Mouse (Mus musculus) megakaryocyte progenitor cell, adult 5-6 weeks (primary cell): ENCODE data around the gene Saa3. TPM values are rescaled to one million over a fixed set of nuclear protein-coding genes. Genes with fewer than 3 reads are reported as not detected.
"Not testable (repeated sequence)": the region's sequence is repeated elsewhere in the genome, so short reads cannot be mapped to it uniquely, and the experiment has no call there.

ENCODE experiments used
- ATAC-seq: replicated peaks from 2 replicates; pipeline ENCODE4 v1.8.0; 2016; ENCODE audit warnings: mild to moderate bottlenecking, moderate TSS enrichment, inconsistent platforms; ENCODE audit not compliant: poor library complexity
- total RNA-seq, 2 experiments: library from RNA; stranded (forward) in 1 of 2; stranded (reverse) in 1 of 2; fragments of 157-497, 149-512 nt in 1 of 2; fragments of 200-1000 nt in 1 of 2; gene quantifications; 2 replicates each; pipeline versions ENCODE4 v1.2.3 to v1.2.4; 2015 to 2017

Gene Saa3
- total RNA-seq (2015) (1.9 TPM in 1 of 2 replicates, not detected in the other), total RNA-seq (2017) (2.0 TPM in 1 of 2 replicates, not detected in the other)

- ATAC-seq = no peak
Measured at GRCm38 (mm10) chr7:46715600-46715999, at the start of gene Saa3. TSS of gene Saa3 (minus strand) at chr7:46715700.

DNA sequence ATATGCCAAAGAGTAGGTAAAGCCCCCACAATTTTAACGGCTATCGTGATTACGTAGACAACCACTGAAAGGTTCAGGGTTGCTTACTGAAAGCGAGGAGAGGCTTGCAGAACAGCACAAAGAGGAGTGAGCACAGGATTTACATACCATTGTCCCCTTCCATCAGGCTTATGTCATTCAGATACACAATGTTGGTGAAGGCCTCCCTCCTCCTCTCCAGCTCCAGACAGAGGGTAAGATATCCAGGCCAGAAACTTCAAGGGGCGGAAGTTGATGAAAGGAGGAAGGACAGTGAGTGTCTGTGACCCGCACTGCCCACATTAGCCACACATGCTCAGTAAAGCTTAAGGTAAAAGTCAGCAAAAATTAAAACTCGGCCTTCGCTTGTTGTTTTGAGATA, 49.2 kb upstream of the Saa3 start:
- ATAC-seq = no peak

DNA sequence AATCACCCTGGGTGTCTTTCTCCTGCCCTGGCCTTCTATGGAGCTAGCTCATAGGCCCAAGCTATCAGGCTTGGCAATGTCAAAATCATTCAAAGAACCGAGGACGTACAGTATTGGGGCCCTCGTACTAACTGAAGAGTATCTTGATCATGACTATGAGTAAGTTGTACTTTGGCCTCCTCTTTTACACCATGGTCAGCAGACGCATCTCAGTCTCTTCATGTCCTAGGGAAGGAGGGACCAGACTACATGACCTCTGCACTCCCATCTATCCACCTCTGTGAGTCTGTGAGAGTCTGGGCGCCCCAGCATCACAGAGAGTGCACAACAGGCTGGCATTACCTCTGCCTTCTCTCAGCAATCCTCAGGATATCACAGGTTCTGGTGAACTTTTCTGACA, 47.1 kb upstream of the Saa3 start:
- ATAC-seq = no peak

GRCm38 (mm10) chr7:46761049-46761795, 45.7 kb upstream of the Saa3 start:
- ATAC-seq = 0 out of 2 replicates have a peak, but pooled peaks have one; percentile 31

GRCm38 (mm10) chr7:46751490-46751889, 36.0 kb upstream of the Saa3 start, which contains the start of gene Saa2:
TSS of gene Saa2 (plus strand) at chr7:46751790.
- no peak for ATAC-seq

GRCm38 (mm10) chr7:46748459-46748858, 33.0 kb upstream of the Saa3 start:
- no peak for ATAC-seq

- no peak for ATAC-seq
Measured at GRCm38 (mm10) chr7:46746381-46746780, 30.9 kb upstream of the Saa3 start.

DNA sequence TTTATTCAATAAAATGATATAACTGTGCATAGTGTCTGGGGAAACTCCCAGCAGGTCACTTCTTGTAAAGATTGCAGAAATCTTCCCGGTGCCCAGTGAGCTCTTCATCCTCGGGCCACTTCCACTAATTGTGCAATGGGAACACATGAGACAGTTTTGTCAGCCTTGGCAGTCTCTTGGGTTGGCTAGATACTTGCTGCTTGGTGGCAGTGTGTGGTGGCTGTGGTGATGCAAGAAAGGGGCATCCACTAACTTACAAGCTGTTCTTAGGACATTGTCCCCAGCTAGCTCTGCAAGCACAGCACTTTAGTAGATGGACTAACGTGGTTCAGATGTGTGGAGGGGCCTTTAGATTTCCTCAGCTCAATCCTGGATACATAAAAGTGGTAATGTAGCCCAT, 30.3 kb upstream of the Saa3 start:
- ATAC-seq = peak; percentile 95

DNA sequence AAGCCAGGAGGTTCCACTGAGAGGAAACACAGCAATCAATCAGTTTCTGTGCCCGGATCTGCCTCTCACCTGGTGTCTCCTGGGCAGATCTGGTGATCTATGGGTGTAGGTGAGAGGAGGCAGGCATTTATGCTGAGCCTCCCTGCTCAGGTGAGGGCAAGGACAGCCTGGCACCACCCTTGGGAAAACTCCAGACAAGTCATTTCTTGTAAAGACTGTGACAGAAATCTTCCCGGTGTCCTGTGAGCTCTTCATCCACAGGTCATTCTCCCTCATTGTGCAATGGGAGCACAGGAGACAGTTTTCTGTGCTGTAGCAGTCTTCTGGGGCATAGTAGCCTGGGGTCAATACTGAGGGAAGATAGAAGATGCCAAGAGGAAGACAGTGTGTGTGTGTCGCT, 27.4 kb upstream of the Saa3 start, which contains the start of gene Saa1:
TSS of gene Saa1 (minus strand) at position 101 of the 400 bp plus-strand sequence.
- not testable (repeated sequence) for ATAC-seq

DNA sequence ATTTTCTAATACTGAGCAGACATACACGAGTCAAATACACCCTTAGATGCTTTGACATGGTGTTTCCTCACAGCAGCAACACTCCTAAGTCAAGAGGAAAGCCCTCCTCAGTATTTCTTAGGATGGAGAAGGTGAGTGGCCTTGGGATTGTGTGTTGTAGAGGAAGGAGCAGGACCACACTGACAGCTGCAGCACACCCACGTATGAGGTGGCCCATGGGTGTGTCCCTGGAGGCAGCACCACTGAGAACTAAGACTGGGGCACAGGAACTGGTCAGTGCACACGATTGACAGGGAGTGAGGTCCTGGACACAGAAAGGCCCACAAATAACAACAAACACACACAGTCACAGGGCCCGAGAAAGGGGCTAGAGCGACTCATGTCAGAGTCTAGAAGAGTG, 24.5 kb upstream of the Saa3 start:
- ATAC-seq = not testable (repeated sequence)

DNA sequence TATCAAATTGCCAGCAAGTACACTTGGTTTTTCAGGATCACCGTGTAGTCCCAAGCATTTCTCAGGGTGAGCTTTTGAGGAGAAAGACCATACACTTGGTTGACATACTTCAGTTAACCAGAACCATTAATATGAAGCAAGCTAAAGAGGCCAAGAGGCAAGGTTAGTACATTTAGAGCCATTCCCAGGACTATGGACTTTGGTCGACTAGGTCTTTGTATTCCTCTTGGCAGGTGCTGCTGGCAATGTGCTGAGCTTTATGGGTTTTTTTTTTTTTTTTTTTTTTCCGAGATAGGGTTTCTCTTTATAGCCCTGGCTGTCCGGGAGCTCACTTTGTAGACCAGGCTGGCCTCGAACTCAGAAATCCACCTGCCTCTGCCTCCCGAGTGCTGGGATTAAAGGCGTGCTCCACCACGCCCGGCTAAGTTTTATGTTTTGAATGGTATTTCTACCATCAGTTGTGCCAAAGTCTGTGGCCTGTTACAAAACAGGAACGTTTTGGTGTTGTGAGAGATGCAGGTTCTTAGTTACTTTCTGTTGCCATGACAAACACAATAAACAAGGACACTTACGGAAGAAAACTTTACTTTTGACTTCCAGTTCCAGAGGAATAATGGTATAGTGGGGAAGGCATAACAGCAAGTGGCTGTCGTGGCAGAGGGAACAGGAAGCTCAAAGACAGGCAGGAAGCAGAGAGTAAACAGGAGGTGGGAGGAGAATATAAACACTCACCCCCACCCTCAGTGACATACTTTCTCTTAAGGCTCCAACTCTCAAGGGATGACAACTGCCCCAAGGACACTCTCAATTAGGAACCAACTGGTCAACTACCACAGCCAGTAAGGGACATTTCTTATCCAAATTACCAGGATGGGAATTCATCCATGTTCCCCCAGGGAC, 23.3 kb upstream of the Saa3 start:
- no peak for ATAC-seq

GRCm38 (mm10) chr7:46734983-46735382, 19.5 kb upstream of the Saa3 start:
- ATAC-seq = peak; percentile 48; the same call in 1 of the 2 replicates

- ATAC-seq = no peak
Measured at GRCm38 (mm10) chr7:46732458-46732857, 17.0 kb upstream of the Saa3 start, which contains the start of gene Saa4. TSS of gene Saa4 (minus strand) at chr7:46732603.

- ATAC-seq = no peak
Measured at GRCm38 (mm10) chr7:46727584-46727983, 12.1 kb upstream of the Saa3 start.

- no peak for ATAC-seq
Measured at GRCm38 (mm10) chr7:46724396-46724795, 8.9 kb upstream of the Saa3 start.

GRCm38 (mm10) chr7:46723849-46724248, 8.3 kb upstream of the Saa3 start:
- ATAC-seq = no peak

DNA sequence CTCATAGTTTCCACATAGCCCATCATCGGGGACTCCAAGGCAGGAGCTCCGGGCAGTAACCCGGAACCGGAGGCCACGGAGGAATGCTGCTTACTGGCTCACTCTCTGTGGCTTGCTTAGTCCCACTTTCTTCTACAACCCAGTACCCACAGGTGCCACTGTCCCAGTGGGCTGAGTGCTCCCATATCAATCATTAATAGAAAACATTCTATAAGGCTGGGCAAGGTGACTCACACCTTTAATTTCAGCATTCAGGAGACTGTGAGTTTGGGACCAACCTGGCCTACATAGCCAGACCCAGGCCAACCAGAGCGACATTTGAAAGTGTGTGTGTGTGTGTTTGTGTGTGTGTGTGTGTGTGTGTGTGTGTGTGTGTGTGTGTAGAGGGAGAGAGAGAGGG, 7.9 kb upstream of the Saa3 start:
- ATAC-seq = no peak

DNA sequence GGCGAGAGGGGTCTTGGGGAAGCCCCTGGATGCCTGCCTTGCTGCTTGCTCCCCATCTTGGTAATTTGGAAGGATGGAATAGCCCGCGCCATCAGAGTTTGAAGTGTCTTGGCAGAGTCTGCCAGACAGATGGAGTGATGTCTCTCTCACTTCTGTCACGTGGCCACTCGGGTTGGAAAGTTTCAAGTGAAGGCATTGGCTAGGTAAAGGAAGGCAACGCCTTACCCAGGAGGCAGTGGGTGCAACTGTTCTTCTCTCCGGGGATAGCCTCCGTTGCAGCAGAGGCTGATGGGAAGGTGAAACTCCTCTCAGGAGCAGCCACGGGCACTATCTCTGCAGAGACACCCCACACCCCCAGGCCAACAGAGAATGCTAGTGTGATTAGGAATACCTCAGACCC, 5.0 kb upstream of the Saa3 start:
- no peak for ATAC-seq

- no peak for ATAC-seq
Measured at GRCm38 (mm10) chr7:46719526-46719925, 4.0 kb upstream of the Saa3 start.

GRCm38 (mm10) chr7:46718591-46719270, 3.2 kb upstream of the Saa3 start:
- ATAC-seq = no peak

DNA sequence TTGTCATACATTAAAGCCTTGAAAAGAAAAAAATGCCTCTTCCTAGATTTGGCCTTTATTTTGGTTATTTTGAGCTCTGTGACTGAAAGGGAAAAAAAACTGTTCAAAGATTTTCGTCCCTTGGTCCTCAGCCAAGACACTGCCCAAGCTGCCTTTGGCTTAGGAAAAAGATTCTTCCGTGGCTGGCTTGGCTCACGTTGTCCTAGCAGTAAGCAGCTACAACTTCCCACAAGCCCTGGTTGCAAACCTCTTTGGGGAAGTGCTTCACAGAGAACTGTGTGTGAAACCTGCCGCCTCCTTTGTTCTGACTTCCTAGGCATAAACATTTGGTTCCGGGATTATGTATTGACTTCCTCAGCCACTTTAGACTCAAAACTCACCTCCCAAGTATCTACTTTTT, 1.4 kb upstream of the Saa3 start:
- ATAC-seq = peak; percentile 55
